Mouse (Mus musculus): Measurements from ENCODE around the gene Slc9b2.

- TF ChIP-seq CTCF (IDR thresholded peaks at IDR 0.05; ENCODE audit: extremely low read depth, insufficient read depth, insufficient read length, insufficient replicate concordance), result no peak
- no peak for TF ChIP-seq POLR2A (IDR thresholded peaks at IDR 0.05; ENCODE audit: low read depth, low read length)
These were observed 6.2 kb downstream of the Slc9b2 start for GRCm38 (mm10) chr3:135313727-135314126.

Measured in spleen, adult 2 months (tissue).